Mouse (Mus musculus) erythroblast, embryonic 14.5 days (primary cell): Measurements from ENCODE around the gene Eva1c.

Experiments used
- GATA1 ChIP-seq: IDR thresholded peaks from 2 replicates; pipeline ENCODE4 v1.6.1; 2012; ENCODE audit warnings: low read length, inconsistent platforms, mixed read lengths
- TAL1 ChIP-seq: IDR thresholded peaks from 3 replicates; pipeline ENCODE4 v1.6.1; 2012; ENCODE audit warnings: low read length, inconsistent platforms, mixed read lengths

DNA sequence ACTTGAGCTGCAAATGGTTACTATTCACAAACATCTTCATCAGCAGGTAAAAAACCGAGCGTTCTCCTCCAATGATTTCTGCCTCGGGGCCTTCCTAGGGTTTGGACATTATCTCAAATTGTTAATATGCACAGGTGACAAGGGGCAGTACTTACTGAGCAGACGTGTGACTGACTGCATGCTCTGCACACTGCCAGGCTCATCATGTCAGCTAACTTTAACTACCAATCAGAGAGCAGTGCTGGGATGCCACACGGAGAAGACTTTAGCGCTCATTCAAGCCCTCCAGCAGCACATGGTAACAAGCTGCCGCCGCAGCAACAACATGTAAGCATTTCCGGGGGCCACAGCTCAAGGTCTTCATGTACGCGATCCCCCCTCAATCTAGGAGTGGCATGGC is 43.2 kb upstream of the Eva1c start:
- TF ChIP-seq GATA1, result no peak
- no peak for TF ChIP-seq TAL1
